Mouse (Mus musculus) lung, postnatal 10 days (tissue): Measurements from ENCODE around the gene Cept1.
A peak's percentile ranks its signal among the peaks of the same experiment; 100 is the strongest.
"Not testable (repeated sequence)": the region's sequence is repeated elsewhere in the genome, so short reads cannot be mapped to it uniquely, and the experiment has no call there.

ENCODE experiments used
- DNase-seq: peaks from one replicate; pipeline ENCODE4 v3.0.0; 2021

Gene Cept1

DNA sequence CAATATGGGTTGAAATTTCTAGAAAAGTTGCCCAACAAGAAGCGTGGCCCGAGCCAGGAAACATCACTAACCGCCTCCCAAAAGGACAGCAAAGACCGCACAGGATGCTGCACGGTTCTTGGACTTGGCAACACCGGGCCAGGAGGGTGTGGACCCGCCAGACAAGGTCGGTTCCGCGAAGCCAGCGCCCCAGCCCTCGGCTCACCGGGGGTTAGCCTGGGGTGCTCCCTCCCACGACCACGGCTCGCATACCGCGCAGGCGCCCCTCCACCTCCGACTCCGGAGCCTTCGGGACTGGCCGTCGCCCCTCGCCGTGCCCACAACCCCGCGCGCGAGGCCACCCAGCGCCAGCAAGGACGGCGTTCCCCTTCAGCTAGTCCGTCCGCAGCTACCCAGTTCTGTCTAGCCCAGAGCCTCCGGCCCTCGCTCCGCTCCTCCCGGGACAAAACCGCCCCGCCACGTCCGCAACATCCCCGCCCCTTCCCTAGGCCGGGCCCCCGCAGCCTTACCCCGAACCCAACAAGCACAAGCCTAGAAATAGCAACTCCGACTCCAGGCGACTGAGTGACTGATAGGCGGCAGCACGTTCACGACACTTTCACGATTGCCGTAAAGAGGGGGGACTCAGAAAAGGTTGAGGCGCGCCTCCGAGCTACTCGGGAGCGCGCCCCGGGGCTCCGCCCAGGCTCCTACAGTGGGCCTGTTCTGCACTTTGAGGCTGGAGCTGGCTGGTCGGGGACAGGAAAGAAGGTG is at the start of gene Cept1, which contains the start of gene Dram2:
Gene Cept1, minus strand, starts transcription at position 632 of the 753 bp plus-strand sequence.
Gene Dram2, plus strand, starts transcription at position 628 of the 753 bp plus-strand sequence.
- peak; percentile 97 for DNase-seq

DNA sequence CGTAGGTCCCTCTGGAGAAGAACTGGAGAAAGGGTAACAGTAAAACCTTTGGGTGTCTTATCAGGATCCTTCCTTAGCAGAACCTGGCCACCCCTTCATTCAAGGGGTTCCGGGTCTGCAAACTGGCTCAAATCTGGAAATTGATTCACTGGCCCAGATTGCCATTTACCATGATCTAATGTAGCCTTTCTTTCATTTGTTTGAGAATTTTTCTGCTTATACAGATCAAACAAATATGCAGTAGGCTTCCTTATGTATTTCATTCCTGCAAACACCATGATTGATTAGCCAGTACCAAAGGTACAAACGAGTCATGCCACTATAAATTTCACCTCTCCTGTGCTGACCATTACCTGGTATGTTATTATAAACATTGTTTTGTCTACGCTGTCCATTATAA is 46.0 kb upstream of the Cept1 start:
- not testable (repeated sequence) for DNase-seq

DNA sequence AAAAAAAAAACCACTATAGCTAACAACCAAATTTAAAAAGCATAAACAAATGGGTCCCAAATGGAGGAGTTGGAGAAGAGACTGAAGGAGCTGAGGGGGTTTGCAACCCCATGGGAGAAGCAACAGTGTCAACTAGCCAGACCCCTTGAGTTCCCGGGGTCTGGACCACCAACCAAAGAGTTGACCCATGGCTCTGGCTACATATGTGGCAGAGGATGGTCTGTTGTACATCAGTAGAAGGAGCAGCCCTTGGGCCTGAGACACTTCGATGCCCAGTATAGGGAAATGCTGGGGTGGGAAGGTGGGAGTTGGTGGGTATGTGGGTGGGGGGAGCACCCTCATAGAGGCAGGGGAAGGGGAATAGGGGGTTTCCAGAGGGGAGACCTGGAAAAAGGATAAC is 31.7 kb upstream of the Cept1 start:
- DNase-seq: no peak

DNA sequence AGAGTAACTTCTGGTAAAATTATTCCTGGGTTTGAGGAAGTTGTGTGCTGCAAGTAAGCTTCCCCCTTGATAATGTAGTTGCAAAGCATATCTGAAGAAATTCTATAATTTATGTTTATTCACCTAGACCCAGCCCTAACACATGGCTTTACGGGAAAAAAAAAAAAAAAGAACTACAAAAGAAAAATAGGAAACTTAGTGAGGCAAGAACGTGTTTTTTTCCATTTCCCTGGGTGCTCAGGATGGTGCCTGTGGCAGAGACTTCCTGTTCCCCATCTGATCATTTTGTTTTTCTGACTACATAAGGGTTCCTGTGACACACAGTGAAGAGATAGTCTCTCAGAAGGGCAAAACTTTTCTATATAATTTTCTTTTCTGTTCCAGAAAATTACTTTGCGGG is 25.6 kb upstream of the Cept1 start:
- DNase-seq: no peak

DNA sequence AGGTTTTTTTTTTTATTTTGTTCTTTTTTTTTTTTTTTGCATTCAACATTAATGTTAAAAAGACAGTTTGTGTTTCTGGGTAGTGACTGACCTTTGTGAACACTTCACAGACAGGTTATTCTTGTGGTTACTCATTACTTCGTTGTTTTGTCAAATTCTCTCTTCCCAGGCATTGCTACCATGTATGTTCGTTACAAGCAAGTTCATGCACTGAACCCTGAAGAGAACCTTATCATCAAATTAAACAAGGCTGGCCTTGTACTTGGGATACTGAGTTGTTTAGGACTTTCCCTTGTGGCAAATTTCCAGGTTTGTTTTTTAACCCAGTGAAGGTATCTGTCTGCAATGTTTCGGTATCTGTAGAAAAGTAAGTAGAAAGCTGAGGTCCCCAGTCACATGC is 18.3 kb upstream of the Cept1 start:
- DNase-seq: no peak

DNA sequence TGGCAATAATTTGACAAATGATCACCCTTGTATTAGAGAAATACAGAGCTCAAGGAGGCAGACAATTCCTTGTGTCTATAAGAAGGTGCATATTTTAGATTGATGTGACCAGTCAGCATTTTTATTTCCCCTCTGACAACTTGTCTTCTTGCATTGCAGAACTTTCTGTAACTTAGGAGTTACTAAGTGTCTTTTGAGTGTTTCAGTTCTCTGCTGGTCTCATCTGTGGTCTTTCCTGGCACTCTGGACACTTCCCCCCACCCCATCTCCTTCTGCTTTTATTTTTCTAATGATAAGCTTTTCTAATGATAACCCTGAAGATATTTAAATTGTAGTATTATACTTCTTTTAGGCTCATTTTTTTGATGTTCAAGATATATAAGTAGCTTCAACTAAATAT is 10.7 kb upstream of the Cept1 start:
- DNase-seq: no peak

DNA sequence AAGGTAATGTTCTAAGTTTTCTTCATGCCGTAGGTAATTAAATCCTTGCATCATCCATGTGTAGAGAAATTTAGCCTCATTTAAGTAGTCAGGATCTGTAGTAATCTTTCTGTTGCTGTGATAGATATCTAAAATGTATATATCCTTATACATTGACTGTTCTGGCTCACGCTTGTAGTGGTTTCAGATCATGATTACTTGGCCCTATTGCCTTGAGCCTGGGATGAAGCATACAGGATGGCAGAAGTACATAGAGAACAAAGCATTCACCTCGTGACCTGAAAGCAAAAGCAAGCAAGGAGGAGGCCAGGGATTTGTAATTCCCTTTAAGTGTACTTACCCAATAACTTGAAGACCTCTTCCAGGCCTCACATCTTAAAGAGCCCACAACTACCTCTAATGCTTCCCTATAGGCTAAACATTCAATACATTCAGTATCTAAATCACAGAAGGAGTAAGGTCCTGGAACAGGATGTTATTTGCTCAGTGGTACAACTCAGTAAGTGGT is 8.2 kb upstream of the Cept1 start:
- no peak for DNase-seq

DNA sequence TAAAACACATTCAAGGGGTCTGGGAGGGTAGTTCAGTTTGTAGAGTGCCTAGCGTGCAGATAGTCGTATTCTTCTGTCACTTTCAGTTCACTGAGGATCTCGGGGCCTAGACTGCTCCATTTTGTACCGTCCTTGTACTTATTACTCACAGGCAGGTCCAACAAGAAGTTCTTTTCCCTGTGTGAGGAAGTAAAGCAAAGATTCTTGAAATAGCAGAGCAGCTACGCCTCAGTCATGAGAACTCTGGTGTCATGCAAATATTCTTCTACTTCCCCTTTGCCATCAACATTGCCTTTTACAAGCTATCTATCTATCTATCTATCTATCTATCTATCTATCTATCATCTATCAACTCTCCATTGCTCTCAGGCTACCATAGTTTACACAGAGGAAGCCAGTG is 5.8 kb upstream of the Cept1 start:
- DNase-seq: no peak

DNA sequence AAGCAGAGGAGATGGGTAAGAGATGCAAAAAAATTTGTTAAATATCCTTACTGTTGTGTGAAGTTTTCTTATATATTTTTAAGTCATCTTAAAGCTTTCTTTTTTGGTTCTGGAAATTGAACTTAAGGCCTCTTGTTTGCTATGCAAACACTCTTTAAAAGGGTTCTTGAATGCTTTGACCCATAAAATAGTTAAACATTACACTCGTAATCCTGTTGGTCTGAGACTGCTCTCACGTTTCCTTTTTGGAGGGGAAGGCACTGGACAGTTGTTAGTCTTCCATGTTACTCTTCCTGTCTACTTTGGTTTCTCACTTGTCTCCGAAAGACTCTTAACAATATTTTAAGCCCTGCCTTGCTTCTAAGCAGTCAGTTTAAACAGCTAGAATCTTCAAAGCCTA is 1.4 kb upstream of the Cept1 start:
- DNase-seq: no peak

DNA sequence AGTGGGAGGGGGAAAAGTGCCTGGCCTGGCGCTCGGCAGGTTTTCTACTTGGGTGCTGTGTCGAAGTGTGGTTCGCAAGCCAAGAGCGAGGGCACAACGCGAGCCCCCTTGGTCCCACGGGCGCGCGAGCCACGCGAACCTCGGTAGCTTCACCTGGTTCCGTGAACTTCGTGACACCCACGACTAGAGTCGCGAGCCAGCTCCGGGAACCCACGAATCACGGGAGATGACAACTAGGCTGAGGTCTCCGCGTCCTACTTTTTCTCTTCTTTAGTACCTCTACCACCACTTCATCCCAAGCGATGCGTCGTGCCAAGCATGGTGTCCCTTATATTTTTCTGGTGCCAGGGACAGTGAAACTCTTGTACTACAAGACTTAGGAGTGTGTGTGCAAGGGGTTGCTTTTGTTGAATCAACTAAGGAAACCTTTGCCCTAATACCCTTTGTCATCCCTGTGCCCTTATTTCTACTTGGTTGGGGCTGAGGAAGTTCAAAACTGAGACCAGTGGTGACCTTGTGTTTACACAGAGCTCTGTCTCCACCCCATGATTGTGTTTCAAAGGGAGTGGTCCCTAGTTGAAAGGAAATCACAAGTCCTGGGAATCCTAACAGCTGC is 430 bp upstream of the Cept1 start:
- peak; percentile 68 for DNase-seq

DNA sequence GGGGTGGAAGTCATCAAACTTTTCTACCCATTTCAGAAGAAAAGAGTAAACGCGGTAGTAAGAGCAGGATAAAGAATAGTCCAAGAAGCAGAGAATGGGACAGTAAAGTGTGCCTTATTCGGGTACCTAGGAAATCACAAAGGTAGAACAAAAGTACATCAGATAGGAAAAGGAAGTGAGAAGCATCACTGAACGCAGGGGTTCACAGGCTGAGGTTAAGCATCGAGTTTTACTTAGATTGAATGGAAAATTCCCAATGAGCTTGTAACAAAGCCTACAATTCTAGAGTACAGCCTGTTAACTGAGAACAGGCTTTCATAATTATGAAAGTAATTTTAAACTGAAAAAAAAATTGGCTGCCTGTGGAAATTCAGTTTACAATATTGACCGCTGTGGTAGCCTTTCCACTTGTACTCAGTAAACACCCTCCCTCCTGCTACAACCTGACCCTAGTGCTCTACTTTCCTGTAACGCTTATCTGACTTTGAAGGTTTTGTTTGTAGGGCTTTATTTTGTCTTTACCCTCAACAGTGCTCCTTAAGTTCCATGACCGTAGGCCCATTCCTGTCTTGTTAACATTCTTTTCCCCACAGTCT is 2.8 kb downstream of the Cept1 start:
- no peak for DNase-seq

DNA sequence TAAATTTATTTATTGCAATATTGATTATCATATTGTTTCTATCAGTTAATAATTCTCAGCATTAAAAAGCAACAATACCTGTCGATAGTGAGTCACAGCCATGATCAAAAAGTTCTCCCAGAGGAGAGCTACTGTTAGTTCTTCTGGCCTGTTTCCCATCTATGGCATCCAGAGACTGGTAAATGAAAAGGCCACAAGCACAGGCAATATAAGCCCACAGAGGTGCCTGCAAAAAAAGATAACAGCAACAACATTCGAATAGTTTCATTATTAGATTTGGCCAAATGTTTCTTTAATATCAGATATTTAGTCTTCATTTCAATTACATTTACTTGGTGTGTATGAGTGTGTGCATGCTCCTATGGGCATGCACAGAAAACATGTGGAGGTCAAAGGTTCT is 14.3 kb downstream of the Cept1 start:
- no peak for DNase-seq

DNA sequence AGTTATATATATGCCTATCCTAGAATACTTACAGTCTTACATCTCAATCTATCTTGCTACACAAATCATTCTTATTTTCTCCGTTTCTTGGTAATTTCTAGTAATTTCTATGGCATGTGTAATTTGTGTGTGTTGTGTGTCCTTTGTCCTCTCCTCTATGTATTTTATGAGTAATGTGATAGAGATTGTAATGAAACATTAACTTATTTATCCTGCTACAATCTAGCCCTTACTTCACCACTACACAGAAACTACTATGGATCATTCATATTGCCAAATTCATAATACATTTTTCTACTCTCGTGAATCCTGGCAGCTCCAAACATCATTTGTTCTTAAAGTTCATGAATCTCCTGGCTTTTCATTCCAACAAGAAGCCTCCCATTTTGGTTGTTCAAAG is 19.6 kb downstream of the Cept1 start:
- DNase-seq: no peak

DNA sequence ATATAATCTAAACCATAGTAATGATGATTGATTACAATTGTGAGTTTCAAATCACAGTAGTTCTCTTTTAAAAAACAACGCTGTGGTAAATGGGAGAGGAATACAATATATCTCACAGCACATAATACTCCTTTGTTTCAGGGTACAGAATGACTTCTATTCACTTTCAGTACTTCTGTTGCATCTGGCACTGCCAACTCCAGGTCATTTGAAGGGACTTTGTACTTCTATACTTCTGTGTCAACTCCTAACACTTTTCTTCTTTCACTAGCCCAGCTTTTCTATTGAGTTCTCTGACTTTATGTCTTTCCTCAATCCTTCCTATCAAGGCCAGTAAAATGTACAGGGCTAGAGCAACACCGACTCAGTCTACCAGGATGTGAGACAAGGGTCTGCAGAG is 21.2 kb downstream of the Cept1 start:
- no peak for DNase-seq

DNA sequence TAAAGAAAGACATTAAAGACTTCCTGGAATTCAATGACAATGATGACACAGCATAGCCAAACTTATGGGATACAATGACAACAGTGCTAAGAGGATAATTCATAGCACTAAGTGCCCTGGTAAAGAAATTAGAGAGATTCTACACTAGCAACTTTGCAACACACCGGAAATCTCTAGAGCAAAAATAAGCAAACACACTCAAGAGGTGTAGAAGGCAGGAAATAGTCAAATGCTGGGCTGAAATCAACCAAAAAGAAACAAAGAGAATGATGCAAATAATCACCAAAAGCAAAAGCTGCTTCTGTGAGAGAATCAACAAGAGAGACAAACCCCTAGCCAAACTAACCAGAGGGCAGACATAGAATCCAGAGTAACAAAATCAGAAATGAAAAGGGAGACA is 24.9 kb downstream of the Cept1 start:
- DNase-seq: no peak

DNA sequence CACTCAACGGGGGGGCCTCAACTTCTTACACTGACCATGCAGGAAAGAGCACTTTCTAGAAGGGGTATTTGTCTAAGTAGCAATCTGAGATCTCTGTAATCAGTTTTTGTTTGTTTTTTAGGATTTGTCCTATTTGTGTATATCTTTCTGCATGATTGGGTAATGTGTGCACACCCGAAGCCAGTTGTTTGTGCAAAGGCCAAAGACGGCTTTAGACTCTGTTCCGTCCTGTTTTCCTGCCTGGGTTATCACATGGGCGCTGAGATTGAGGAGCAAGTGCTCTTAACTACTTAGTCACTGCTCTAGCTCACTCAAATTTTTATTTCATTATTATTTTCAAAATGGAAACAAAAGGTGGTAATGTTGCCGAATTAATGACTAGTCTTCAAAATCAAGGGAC is 32.6 kb downstream of the Cept1 start:
- DNase-seq: no peak

DNA sequence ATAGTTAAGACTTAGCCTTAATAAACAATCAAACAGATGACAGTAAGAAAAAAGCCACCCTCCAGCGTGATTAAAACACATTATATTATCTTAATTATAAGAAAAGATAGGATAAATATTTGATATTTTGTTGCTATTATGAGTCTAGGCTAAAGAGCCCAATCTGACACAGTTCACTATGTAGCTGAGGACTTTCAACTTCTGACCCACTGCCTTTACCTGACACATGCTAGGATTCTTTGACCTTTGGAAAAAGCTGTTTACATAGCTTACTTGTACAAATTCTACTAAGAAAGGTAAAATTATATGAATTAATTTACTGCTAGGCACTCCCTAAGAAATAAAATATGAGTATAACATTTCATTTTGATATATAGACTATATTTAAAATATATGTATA is 36.9 kb downstream of the Cept1 start:
- no peak for DNase-seq

DNA sequence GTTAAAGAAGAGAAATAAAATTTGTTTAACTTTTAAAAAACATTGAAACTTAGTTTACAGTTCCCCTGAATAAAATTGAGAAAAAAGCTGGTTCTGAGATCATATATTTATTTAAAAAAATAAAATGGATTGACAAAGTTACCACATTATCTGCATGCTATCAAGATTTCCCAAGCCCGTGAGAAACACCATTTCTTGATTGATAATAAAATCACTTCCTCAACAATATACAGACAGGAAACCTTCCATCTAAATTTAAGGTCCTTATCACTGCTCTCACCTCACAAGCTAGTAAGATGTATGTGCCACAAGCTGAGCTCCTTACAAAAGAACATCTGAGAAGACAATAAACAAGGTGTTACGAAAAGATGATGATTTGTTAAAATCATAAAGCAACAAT is 44.7 kb downstream of the Cept1 start:
- no peak for DNase-seq

DNA sequence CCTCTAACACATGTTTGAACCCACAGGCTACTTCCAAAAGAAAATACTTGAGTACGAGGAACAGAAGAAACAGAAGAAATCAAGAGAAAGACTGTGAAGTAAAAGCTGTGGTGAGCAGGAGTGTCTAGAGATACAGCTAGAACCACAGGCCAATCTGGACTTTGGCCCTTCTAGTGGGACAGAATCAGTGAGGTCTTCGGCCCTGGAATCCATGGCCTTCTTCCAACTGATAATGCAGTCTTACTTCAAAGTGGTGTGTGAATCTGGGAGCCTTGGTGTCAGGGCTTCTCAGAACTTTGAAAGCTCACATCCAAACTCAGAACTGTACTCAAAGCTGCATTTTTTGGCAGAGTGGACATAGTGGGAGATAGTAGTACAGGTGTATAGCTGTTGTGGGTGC is 47.1 kb downstream of the Cept1 start:
- no peak for DNase-seq

DNA sequence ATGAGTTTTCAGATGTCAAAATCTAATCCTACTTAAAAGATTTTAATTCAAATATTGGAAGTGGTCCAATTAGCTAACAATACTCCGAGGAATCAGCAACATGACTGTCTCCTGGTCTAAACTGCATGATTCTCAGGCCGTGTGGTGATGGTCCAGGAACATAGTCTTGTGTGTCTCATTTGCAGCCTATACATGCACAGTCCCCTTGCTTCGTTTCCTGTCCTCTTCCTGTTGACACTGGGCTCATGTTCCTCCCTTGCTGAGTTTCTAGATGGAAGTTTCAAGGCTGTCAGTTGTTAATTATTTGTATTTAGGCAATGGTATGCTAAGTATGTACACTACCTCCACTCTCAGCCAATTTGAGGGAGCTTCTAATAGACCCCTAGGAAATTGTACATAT is 50.6 kb downstream of the Cept1 start:
- DNase-seq: no peak

DNA sequence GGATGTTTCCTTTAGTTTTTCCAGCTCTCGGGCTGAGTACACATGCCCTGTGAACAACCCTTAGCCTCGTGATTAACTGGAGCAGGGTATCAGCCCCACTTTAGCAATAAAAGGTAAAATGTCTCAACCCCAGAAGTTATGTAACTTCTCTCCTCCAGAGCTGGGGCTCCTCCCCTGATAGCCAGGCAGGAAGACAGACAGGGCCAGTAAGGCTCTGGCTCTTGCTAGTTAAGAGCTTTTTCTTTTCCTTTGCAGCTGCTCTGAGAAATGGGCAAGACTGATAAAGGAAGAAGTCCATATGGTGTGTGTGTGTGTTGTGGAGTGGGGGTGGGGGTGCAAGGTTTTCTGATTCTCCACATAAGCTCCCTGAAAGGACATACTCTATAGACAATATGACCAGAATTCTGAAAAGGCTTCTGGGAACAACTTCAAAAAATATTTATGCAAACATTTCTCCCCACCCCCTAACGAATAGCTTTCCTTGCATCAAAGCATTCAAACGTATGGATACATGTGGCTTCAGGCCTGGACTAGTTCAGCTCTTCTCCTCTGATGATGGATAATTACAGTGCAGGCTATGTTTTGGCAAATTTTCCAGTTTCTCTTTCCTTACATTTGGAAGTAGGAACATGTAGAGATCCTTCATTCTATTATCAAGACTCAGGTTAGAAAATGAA is 51.4 kb downstream of the Cept1 start:
- DNase-seq: peak; percentile 56

DNA sequence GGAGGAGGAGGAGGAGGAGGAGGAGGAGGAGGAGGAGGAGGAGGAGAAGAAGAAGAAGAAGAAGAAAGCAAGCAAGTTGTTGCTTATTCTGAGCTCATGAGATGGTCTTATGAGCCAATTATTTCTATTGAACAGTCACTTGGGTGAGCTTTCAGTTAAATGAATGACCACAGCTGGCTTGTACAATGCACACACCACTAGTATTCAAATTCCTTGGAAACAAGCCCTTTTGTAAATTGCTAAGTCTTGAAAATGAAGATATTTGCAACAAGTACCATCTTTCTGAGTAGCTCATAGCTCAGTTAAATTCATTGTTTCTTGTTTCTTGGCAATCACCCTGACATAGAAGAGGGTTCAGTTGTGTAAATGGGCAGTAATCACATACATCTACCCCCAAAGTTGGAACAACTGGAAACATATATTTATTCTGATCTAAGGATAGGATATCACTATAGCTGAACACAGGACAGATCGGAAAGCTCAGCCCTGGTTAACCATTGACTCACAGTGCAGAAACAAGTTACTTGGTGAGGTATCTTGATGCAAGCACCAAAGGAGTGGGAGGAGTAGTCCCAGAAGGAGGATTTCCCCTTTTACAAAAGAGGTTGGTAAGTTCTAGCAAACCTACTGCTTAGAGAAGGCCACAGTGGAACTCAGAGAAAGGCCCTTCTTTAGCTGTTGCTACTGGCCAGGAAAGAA is 52.1 kb downstream of the Cept1 start:
- DNase-seq: no peak

DNA sequence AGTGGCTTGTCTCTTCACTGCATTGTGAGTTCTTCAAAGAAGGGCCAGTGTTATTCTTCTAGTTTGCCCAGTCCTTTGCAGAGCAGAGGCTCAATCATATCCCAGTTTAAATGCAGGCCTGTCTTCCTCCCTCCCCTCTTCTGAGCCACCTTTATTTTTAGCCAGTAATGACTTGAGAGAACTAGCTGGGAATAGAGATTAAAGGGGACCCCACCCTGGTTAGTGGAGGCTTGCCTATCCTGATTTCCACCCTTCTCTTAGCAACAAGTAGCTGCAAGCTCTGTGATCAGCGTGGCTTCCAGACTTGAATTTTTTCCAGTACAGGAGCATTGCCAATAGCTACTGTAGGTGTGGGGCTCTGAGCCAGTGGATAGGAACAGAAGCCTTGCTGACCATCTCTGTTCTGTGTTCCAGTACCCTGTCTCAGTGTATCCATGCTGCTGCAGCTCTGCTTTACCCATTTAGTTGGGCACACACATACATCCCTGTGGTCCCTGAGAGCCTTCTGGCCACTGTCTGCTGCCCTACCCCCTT is 53.1 kb downstream of the Cept1 start:
- DNase-seq: no peak
